Mouse (Mus musculus): ENCODE measurements around the gene Hadhb.

- TF ChIP-seq CTCF (IDR thresholded peaks at IDR 0.05; ENCODE audit: low read depth, low read length): no peak
- TF ChIP-seq GATA1 (IDR thresholded peaks at IDR 0.05; ENCODE audit: borderline replicate concordance, low read length): no peak
- no peak for TF ChIP-seq TAL1 (conservative IDR thresholded peaks at IDR 0.05; ENCODE audit: low read depth, low read length)
Observed at GRCm38 (mm10) chr5:30105668-30106300, 49.3 kb upstream of the Hadhb start, which contains the start of gene 3110082J24Rik.

Measured in G1E (cell line).